ENCODE assay signal across 25 mouse cellular contexts in the genomic region with DNA sequence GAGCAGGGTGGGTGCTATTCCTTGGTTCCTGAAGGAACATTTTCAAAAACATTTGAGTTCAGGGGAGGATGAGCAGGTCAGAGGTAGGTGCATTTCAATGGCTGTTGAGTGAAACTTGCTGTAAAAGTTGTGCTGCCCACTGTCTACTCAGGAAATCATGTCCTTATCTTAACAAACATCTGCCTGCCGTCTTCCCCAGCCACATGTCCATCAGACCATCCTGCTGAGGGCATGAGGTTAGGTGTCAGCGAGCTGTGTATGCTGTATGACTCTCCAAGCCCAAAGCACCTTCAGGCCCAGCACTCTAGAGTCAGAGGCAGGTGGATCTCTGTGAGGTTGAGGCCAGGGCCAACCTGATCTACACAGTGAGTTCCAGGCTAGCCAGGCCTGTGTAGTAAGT.
"Had no signal": no experiment of that assay in that cellular context is flagged by ENCODE, and none has a peak within 500 bp of the region (broad histone marks: within the 10 kb centered on the region; RNA-seq: fewer than 3 reads in every experiment).

No protein-coding gene starts in this region.

- H3K4me3 ChIP-seq: heart, adult 2 months; heart, embryonic 10.5 days; heart, embryonic 12.5 days; heart, embryonic 15.5 days; hindbrain, embryonic 10.5 days; hindbrain, embryonic 12.5 days; intestine, embryonic 15.5 days; layer of hippocampus, adult 2 months; left cerebral cortex, adult 2 months; limb, embryonic 10.5 days; limb, embryonic 12.5 days; liver, embryonic 12.5 days had no signal

- H3K4me2 ChIP-seq: heart, embryonic 12.5 days; heart, embryonic 15.5 days; hindbrain, embryonic 12.5 days; hindbrain, embryonic 14.5 days; intestine, embryonic 15.5 days; limb, embryonic 12.5 days; liver, embryonic 12.5 days had no signal

- DNase-seq: gastrocnemius, postnatal 14 days; gastrocnemius, postnatal 36 days; heart, adult 2 months; heart, postnatal 14 days; heart, postnatal 36 days; kidney, adult 18-20 months; kidney, adult 8-10 months; kidney, postnatal 10 days; kidney, postnatal 25 days; kidney, postnatal 4 days had no signal

- H3K9ac ChIP-seq: heart, embryonic 12.5 days; heart, embryonic 15.5 days; hindbrain, embryonic 12.5 days; hindbrain, embryonic 14.5 days; intestine, embryonic 15.5 days; limb, embryonic 12.5 days; liver, embryonic 12.5 days had no signal

- H3K4me1 ChIP-seq: intestine, embryonic 15.5 days had no signal

- H3K36me3 ChIP-seq: intestine, embryonic 15.5 days had no signal

- H3K27me3 ChIP-seq: heart, embryonic 12.5 days; heart, embryonic 15.5 days; hindbrain, embryonic 12.5 days; intestine, embryonic 15.5 days; limb, embryonic 12.5 days had no signal

- H3K27ac ChIP-seq: heart, adult 2 months; heart, embryonic 10.5 days; heart, embryonic 15.5 days; hindbrain, embryonic 10.5 days; hindbrain, embryonic 12.5 days; hindbrain, embryonic 14.5 days; intestine, embryonic 15.5 days; layer of hippocampus, adult 2 months; left cerebral cortex, adult 2 months; limb, embryonic 10.5 days; limb, embryonic 12.5 days; liver, embryonic 12.5 days had no signal

- ATAC-seq: hindbrain, embryonic 16.5 days; inflammation-experienced regulatory T-cells, adult 6 months; intestine, embryonic 15.5 days; intestine, postnatal 0 days; liver, embryonic 12.5 days had no signal

- H3K9me3 ChIP-seq: heart, embryonic 10.5 days; heart, embryonic 12.5 days; heart, embryonic 15.5 days; hindbrain, embryonic 10.5 days; hindbrain, embryonic 12.5 days; intestine, embryonic 15.5 days; limb, embryonic 10.5 days; liver, embryonic 12.5 days had no signal
